Mouse (Mus musculus): ENCODE measurements around the gene Spata25. TPM values are rescaled to one million over a fixed set of nuclear protein-coding genes. Genes with fewer than 3 reads are reported as not detected.

The Spata25 gene
- polyA plus RNA-seq, 1 experiment from 2014 or later: not detected

DNA sequence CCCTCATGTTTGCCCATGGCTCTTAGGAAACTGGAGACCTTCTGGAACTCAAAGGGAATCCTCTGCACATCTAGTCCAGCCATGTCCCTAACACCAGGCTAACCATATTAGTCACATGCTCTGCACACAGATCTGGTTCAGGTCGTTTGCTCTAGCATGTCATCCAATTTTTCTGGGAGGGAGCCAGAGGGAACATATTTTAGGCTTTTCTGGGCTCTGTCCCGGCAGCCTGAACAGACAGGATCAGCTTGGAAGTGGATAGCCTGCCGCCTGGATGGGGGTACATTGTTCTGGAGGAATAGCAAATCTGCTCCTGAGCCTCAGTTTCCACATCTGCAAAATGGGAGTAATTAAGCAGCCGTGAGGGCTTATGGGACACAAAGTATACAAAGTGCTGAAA is 32.8 kb upstream of the Spata25 start:
- Histone ChIP-seq H3K36me3 (ENCODE audit: control insufficient read depth, insufficient read depth) (no peaks in the 10 kb centered on the region), H3K9ac (ENCODE audit: low read depth, low read length) (no peak overlapping the region), H3K9me3 (ENCODE audit: control insufficient read depth) (no peaks in the 10 kb centered on the region), H3K27me3 (replicated peaks; ENCODE audit: control insufficient read depth, insufficient read depth, low read length) (peaks cover 17% of the 10 kb centered on the region), H3K4me1 (replicated peaks; ENCODE audit: control insufficient read depth, insufficient read depth, low read length) (peaks cover 9% of the 10 kb centered on the region; the same call in 1 of the 2 replicates), H3K4me3 (ENCODE audit: low read depth, low read length) (no peak overlapping the region), H3K27ac (ENCODE audit: low read depth, low read length) (no peak overlapping the region), H3K4me2 (replicated peaks; ENCODE audit: low read depth) (no peak overlapping the region)
- 68% methylated on average over 4 of the region's 4 CpGs for WGBS
- no peak for TF ChIP-seq CTCF (IDR thresholded peaks at IDR 0.05; ENCODE audit: low read depth)
- no peak for ATAC-seq

DNA sequence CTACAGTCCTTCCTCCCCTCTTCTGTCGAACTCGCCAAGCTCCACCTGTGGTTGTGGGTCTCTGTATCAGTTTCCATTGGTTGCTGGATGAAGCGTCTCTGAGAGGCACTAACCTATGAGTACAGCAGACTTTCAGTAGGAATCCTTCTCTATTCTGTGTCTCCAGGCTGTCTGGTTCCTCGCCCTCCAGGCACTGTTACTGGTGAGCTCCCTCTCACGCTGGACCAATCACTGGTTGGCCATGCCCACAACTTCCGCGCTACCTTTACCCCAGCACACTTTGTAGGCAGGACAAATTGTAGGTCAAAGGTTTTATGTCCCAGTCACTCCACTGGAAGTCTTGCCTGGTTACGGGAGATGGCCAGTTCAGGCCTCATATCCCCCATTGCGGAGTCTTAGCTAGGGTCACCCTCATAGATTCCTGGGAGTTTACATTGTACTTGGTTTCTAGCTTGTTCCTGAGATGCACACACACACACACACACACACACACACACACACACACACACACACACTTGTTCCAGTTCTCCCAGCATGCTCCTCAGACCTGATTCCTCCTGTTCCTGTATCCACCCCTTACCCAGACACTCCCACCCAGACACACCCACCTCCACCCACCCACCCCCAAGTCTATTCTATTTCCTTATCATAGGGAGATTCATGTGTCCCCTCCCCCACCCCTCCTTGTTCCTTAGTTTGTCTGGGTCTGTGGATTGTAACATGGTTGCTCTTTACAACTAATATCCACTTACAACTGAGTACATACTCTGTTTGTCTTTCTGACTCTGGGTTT is 31.5 kb upstream of the Spata25 start:
- no peaks in the 10 kb centered on the region for H3K36me3 ChIP-seq (ENCODE audit: control insufficient read depth, insufficient read depth)
- H3K27me3 ChIP-seq (replicated peaks; ENCODE audit: control insufficient read depth, insufficient read depth, low read length): peaks cover 22% of the 10 kb centered on the region
- no peak for TF ChIP-seq CTCF (IDR thresholded peaks at IDR 0.05; ENCODE audit: low read depth)
- no peak overlapping the region for H3K27ac ChIP-seq (ENCODE audit: low read depth, low read length)
- no peak overlapping the region for H3K4me3 ChIP-seq (ENCODE audit: low read depth, low read length)
- peak; percentile 74 for ATAC-seq
- 42% methylated on average over 9 of the region's 9 CpGs for WGBS
- no peaks in the 10 kb centered on the region for H3K9me3 ChIP-seq (ENCODE audit: control insufficient read depth)
- H3K4me1 ChIP-seq (replicated peaks; ENCODE audit: control insufficient read depth, insufficient read depth, low read length): peaks cover 9% of the 10 kb centered on the region; the same call in 1 of the 2 replicates
- H3K4me2 ChIP-seq (replicated peaks; ENCODE audit: low read depth): peak overlapping the region; percentile 32
- no peak overlapping the region for H3K9ac ChIP-seq (ENCODE audit: low read depth, low read length)

DNA sequence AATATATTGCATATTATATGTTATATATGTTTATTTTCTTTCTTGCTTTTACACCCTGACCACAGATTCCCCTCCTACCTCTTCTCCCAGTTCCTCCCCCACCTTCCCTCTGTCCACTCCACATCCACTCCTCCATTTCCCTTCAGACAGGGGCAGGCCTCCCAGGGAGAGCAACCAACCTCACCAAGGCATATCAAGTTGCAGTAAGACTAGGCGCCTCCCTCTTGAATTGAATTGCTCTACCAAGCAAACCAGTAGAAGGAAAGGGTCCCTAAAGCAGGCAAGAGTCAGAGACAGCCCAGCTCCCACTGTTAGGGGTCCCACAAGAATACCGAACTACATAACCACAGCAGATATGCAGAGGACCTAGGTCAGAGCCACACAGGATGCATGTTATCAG is 30.8 kb upstream of the Spata25 start:
- 58% methylated on average over 2 of the region's 2 CpGs for WGBS
- Histone ChIP-seq H3K9me3 (ENCODE audit: control insufficient read depth) (no peaks in the 10 kb centered on the region), H3K4me3 (ENCODE audit: low read depth, low read length) (no peak overlapping the region), H3K36me3 (ENCODE audit: control insufficient read depth, insufficient read depth) (no peaks in the 10 kb centered on the region), H3K4me1 (replicated peaks; ENCODE audit: control insufficient read depth, insufficient read depth, low read length) (peaks cover 9% of the 10 kb centered on the region; the same call in 1 of the 2 replicates), H3K4me2 (replicated peaks; ENCODE audit: low read depth) (peak overlapping the region; percentile 32), H3K27ac (ENCODE audit: low read depth, low read length) (no peak overlapping the region), H3K9ac (ENCODE audit: low read depth, low read length) (no peak overlapping the region), H3K27me3 (replicated peaks; ENCODE audit: control insufficient read depth, insufficient read depth, low read length) (peaks cover 26% of the 10 kb centered on the region)
- TF ChIP-seq CTCF (IDR thresholded peaks at IDR 0.05; ENCODE audit: low read depth): no peak
- ATAC-seq: no peak

DNA sequence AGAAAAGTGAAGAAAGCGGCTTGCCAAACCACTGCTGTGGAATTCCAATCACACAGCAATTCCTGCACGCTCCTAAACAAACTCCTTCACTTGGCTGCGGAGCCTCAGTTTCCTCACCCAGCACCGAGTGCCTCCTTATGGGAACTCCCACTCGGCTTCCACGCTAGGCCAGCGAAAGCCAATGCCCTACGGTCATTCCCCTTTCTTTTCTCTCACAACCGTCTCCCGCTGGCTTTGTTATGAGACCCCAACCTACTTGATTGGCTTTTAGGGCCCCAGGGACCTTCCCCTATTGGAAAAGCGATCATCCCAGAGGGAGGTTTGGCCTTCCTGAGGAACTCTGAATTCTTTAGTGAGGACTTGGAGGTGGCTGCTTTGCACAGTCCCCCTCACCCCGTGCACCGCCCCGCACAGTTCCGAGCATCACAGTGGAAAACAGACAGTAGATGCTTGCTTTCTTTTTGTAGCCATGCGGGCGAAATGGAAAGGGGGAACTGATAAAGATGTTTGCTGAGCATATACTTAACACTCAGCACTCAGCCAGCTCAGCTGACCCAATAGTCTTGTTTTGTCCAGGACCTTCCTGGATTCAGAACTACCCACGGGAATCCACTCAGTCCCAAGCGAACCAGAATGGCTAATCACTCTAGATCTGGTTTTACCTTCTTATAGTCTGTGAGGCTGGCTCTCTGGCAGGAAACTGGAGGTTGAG is 29.7 kb upstream of the Spata25 start:
- Histone ChIP-seq H3K27ac (ENCODE audit: low read depth, low read length) (peak overlapping the region; percentile 28; the same call in 1 of the 2 replicates), H3K27me3 (replicated peaks; ENCODE audit: control insufficient read depth, insufficient read depth, low read length) (peaks cover 28% of the 10 kb centered on the region), H3K9me3 (ENCODE audit: control insufficient read depth) (no peaks in the 10 kb centered on the region), H3K4me3 (ENCODE audit: low read depth, low read length) (peak overlapping the region; percentile 51), H3K4me1 (replicated peaks; ENCODE audit: control insufficient read depth, insufficient read depth, low read length) (peaks cover 9% of the 10 kb centered on the region; the same call in 1 of the 2 replicates), H3K9ac (ENCODE audit: low read depth, low read length) (peak overlapping the region; percentile 48), H3K36me3 (ENCODE audit: control insufficient read depth, insufficient read depth) (no peaks in the 10 kb centered on the region), H3K4me2 (replicated peaks; ENCODE audit: low read depth) (peak overlapping the region; percentile 81)
- no peak for TF ChIP-seq CTCF (IDR thresholded peaks at IDR 0.05; ENCODE audit: low read depth)
- no peak for ATAC-seq
- WGBS: 16% methylated on average over 19 of the region's 19 CpGs

DNA sequence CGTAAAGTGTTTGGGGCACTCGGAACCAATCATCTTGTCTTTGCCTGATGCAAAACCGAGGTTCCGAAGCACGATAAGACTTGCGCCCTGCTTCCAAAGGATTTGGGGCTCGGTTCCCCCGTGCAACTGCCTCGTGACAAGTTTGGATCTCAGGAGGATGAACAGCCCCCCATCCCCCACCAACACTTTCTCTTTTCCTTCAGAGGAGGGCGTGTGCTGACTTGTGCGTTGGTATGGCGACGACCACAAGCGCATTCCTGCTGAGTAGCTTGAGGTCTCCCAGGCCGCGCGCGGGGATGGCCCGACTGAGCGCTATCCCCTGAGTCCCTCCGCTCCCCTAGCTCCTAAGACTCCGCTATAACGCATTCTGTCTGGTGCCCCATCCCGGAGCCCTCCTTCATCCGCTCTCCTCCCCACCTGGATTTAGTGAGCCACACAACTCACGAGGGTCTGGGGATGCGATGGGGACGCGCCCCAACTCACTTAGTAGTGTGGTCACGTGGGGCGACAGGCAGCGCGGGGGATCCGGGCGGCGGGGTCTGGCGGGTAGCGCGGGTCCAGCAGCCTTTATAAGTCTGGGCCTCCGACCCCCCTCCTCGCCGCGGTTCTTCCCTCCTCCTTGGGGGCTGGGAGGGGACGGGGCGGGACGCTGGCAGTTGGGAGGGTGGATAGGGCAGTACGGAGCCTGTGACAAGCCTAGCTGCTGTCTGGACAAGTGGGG is 28.9 kb upstream of the Spata25 start, which contains the start of gene Pltp:
Gene Pltp, minus strand, starts transcription at position 611 of the 721 bp plus-strand sequence.
- peak within 1 kb of the TSS; percentile 51 for H3K4me3 ChIP-seq (ENCODE audit: low read depth, low read length)
- H3K4me2 ChIP-seq (replicated peaks; ENCODE audit: low read depth): peak within 1 kb of the TSS; percentile 81
- H3K9ac ChIP-seq (ENCODE audit: low read depth, low read length): peak within 1 kb of the TSS; percentile 48
- H3K27ac ChIP-seq (ENCODE audit: low read depth, low read length): peak within 1 kb of the TSS; percentile 28; the same call in 1 of the 2 replicates
- no peaks in the 10 kb centered on the region for H3K36me3 ChIP-seq (ENCODE audit: control insufficient read depth, insufficient read depth)
- WGBS: 0% methylated on average over 47 of the region's 47 CpGs
- TF ChIP-seq CTCF (IDR thresholded peaks at IDR 0.05; ENCODE audit: low read depth): no peak
- no peaks in the 10 kb centered on the region for H3K9me3 ChIP-seq (ENCODE audit: control insufficient read depth)
- H3K4me1 ChIP-seq (replicated peaks; ENCODE audit: control insufficient read depth, insufficient read depth, low read length): peaks cover 9% of the 10 kb centered on the region; the same call in 1 of the 2 replicates
- no peak for ATAC-seq
- peaks cover 28% of the 10 kb centered on the region for H3K27me3 ChIP-seq (replicated peaks; ENCODE audit: control insufficient read depth, insufficient read depth, low read length)

All from intestine, postnatal 0 days (tissue).